Mouse (Mus musculus): ENCODE data around the gene Vmn2r101.

The Vmn2r101 gene

DNA sequence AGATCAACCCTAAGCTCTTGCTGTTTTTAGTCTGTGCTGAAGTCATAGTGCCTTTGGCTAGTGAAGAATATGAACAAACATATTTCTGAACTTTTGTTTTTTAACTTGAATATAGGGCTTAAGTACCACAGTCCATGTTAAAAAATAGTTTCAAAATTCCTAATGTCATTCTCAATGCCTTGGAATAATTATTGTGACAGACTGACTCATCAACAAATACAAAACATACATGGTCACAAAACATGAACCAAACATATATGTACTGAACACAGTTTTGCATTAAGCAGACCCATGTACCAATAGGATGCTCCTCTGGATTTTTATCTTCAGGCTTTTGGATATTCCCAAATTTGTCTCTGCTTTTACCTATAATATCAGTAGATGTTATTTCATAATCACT lies at the start of gene Vmn2r101:
Gene Vmn2r101, plus strand, starts transcription at position 301 of the 400 bp plus-strand sequence.
- in situ Hi-C loops (cut with MboI, MseI): no loop called here

DNA sequence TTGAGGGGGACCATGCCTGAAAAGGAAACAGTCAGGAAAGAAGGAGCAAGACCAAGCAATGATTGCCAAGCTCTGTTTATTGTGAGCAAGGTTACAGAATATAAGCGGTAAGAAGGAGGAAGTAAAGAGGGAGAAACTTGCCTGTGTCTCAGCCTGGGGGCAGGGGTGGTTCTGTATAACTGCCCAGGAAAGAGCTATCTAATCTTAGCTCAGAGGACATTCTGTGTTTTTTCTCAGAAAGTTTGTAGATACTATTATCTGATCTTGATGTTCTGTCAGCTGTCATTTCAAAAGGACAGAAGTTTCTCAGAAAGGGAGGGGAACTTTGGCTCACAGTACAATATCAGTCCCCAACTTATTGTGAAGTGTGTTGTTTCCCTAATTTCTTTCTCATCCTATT lies 52.3 kb downstream of the Vmn2r101 start:
- in situ Hi-C loops (cut with MboI, MseI): no loop called here

DNA sequence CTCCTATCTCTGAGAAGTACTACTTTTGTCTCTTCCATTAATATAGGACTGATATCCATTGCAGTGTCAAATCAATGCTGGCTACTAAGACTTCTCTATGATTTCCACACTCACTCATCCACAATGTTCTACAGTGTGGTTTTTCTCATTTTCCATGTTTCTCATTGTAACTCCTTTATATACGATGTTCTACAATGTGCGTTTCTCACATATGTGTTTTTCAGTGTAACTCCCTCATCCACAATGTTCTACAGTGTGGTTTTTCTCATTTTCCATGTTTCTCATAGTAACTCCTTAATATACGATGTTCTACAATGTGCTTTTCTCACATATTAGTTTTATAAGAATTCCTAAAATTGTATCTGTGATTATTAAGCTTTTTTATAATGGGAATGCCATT lies 81.4 kb downstream of the Vmn2r101 start:
- in situ Hi-C loops (cut with MboI, MseI): no loop called here

DNA sequence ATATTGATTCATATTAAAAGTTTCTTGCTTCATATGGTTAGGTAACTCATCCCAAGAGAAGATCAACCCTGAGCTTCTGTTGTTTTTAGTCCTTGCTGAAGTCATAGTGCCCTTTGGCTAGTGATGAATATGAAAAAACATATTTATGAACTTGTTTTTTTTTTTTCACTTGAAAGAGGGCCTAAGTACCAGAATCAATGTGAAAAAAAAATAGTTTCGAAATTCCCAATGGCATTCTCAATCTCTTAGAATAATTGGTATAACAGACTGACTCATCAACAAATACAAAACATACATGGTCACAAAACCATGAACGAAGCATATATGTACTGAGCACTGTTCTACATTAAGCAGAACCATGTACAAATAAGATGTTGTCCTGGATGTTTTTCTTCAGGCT lies 83.0 kb downstream of the Vmn2r101 start, which contains the start of gene Vmn2r102:
Gene Vmn2r102, plus strand, starts transcription at position 301 of the 400 bp plus-strand sequence.
- in situ Hi-C loops (cut with MboI, MseI): no loop called here
